Mouse (Mus musculus): ENCODE results near the gene Prkcb.

GRCm38 (mm10) chr7:122595897-122596296 is 307.3 kb downstream of the Prkcb start:
- no peak for TF ChIP-seq CTCF (conservative IDR thresholded peaks at IDR 0.05; ENCODE audit: insufficient read depth, insufficient read length, low read depth, low read length)
- no peak for TF ChIP-seq POLR2A (IDR thresholded peaks at IDR 0.05; ENCODE audit: low read depth, low read length)
